Mouse (Mus musculus) midbrain, embryonic 12.5 days (tissue): Measurements from ENCODE around the gene Fpr1. TPM values are rescaled to one million over a fixed set of nuclear protein-coding genes. Genes with fewer than 3 reads are reported as not detected.
"Not testable (repeated sequence)": the region's sequence is repeated elsewhere in the genome, so short reads cannot be mapped to it uniquely, and the experiment has no call there.

Experiments used
- ATAC-seq: fragments of 200-750 bp; cut with Nextera tagmentation; 2 replicates; pipeline ENCODE4 v1.8.0; 2017; ENCODE audit warnings: low read depth, moderate TSS enrichment, moderate library complexity; ENCODE audit not compliant: low FRiP score
- H3K27ac ChIP-seq: fragments of 300-500 bp; sonication (generic); replicated peaks from 2 replicates; pipeline ENCODE4 v1.5.1; 2016; ENCODE audit warnings: mild to moderate bottlenecking
- H3K27me3 ChIP-seq: fragments of 300-500 bp; sonication (generic); 2 replicates; pipeline ENCODE4 v1.6.1; 2016; ENCODE audit warnings: mild to moderate bottlenecking
- H3K36me3 ChIP-seq: fragments of 300-500 bp; sonication (generic); 2 replicates; pipeline ENCODE4 v1.6.1; 2016
- H3K4me1 ChIP-seq: fragments of 300-500 bp; sonication (generic); 2 replicates; pipeline ENCODE4 v1.6.1; 2016
- H3K4me2 ChIP-seq: fragments of 300-500 bp; sonication (generic); replicated peaks from 2 replicates; pipeline ENCODE4 v1.6.1; 2016; ENCODE audit warnings: mild to moderate bottlenecking, moderate library complexity
- H3K4me3 ChIP-seq: fragments of 300-500 bp; sonication (generic); 2 replicates; pipeline ENCODE4 v1.5.1; 2016; ENCODE audit warnings: mild to moderate bottlenecking
- H3K9ac ChIP-seq: fragments of 300-500 bp; sonication (generic); replicated peaks from 2 replicates; pipeline ENCODE4 v1.6.1; 2016; ENCODE audit warnings: mild to moderate bottlenecking, moderate library complexity
- H3K9me3 ChIP-seq: fragments of 300-500 bp; sonication (generic); 2 replicates; pipeline ENCODE4 v1.6.1; 2016; ENCODE audit warnings: mild to moderate bottlenecking
- WGBS: fragments of 180-500 bp; shearing (Covaris S2); methylation state at CpG from one replicate; pipeline ENCODE4 v1.1.7; 2016; 5-methylcytosine and 5-hydroxymethylcytosine counted together
- polyA plus RNA-seq: library from polyadenylated mRNA; unstranded; fragments of >200 nt; fragmentation: Nextera tagmentation; extraction: Ambion mirVana; gene quantifications from 2 replicates; pipeline ENCODE4 v1.2.1, GENCODE M21; 2016

Fpr1 gene
- polyA plus RNA-seq, 1 experiment from 2014 or later, result not detected

DNA sequence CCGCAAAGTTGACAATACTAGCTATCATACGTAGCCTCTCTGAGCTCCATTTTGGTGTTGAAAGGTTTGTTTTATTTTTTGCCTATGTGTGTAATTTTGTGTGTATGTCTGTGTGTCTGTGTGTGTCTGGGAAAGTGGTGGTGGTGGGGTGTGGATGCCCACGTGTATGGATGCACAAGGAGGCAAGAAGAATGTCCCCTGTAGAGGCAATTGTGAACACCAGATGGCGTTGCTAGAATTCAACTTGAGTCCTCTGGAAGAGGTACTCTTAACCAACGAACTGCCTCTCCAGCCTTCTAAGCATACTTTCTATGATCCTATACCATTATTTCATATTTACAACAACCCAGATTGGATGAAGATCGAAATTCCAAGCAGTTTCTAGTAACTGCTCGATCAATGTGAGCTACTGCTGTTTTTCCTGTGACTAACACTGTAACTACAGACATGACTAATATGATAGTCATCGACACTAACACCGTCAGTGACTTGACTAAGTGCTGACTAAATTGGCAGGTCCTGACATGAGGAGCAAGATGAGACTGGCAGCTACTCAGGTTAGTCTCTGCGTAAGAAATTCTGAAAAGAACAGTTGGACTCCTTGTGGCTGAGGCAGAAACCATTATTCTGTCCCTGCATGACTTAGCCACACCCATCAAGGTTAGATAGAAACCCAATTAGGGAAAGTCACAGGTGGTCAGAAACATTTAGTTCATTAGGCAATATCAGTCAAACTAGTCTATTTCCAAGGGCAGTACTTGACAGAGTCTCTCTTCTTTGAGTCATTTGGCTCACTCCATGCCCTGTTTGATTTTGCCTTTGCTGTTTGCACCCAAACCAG lies 38.3 kb downstream of the Fpr1 start:
- H3K9me3 ChIP-seq, result no peaks in the 10 kb centered on the region
- no peak overlapping the region for H3K9ac ChIP-seq
- H3K4me1 ChIP-seq, result no peaks in the 10 kb centered on the region; the same call in 1 of the 2 replicates
- H3K27me3 ChIP-seq, result peaks cover 15% of the 10 kb centered on the region
- no peak for ATAC-seq
- H3K36me3 ChIP-seq, result peaks cover 13% of the 10 kb centered on the region
- H3K4me3 ChIP-seq, result no peak overlapping the region
- H3K27ac ChIP-seq, result no peak overlapping the region
- no peak overlapping the region for H3K4me2 ChIP-seq
- WGBS, result 76% methylated on average over 10 of the region's 10 CpGs

DNA sequence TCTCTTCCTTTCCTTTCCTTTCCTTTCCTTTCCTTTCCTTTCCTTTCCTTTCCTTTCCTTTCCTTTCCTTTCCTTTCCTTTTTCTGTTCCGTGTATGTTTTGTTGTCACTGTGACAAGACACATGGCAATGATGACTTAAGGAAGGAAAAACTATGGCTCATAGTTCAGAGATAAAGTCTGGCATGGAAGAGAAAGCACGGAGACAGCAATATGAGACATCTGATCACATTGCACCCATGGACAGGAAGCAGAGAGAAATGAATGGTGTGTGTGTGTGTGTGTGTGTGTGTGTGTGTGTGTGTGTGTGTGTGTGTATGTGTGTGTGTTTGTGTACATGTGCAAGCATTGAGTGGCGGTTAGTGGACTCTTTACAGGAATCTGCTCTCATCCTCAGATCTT lies 39.1 kb downstream of the Fpr1 start:
- H3K4me1 ChIP-seq, H3K4me3 ChIP-seq, H3K27me3 ChIP-seq, ATAC-seq, H3K4me2 ChIP-seq, H3K9ac ChIP-seq, H3K27ac ChIP-seq, H3K9me3 ChIP-seq: not testable (repeated sequence)
- peaks cover 21% of the 10 kb centered on the region for H3K36me3 ChIP-seq
- 85% methylated on average over 3 of the region's 3 CpGs for WGBS

DNA sequence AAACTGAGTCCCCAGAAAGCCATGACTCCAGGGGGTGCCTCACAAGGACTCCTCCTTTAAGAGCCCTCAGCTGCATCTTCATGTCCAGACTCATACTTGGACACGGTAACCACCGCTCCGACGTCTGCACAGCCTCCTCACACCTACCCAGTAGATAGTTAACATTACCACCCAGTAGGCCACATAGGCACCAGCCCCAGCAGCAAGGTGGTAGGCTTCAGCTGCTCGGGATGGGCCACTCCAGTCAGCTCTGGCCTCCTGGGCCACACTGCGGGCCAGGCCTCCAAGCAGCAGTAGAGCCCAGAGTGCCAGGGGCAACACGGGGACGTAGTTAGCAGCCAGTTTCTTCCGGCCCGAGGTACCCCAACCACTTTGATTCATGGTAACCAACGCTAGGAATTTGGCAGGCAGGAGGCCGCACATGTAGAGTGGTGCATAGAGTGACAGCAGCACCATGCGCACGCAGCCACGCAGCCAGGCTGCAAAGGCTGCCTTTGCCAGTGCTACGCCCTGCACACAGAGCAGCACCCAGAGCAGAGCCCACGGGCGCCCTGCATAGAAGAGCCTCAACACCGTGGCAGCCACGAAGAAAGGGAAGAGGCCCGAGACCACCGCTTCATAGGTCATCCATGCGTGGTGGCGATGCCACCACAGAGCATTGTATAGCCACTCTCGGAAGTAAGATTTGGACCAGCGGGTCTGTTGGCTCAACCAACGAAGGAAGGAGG lies 40.0 kb downstream of the Fpr1 start:
- WGBS, result 79% methylated on average over 27 of the region's 27 CpGs
- Histone ChIP-seq H3K27me3 (peaks cover 4% of the 10 kb centered on the region; the same call in 1 of the 2 replicates), H3K9ac (no peak overlapping the region), H3K9me3 (no peaks in the 10 kb centered on the region), H3K36me3 (peaks cover 25% of the 10 kb centered on the region), H3K4me2 (no peak overlapping the region), H3K4me3 (no peak overlapping the region), H3K4me1 (peaks cover 7% of the 10 kb centered on the region), H3K27ac (no peak overlapping the region)
- ATAC-seq, result peak; percentile 47

DNA sequence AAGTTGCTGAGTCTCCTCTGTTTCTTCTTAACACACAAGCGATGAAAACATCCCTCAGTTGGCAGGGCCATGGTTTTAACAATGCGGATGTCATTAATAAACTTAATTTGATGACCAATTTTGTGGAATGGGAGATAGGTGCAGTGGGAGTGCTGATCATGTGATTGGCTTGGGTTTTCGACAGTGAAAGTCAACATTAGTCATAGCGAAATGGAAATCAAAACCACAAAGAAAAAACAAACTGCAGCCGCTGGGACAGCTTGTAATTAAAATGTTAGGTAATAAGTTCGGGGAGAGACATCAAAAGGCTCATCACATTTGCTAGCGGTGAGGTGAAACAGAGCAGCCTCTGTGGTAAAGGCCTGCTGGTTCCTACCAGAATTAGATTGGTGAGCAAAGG lies 42.9 kb downstream of the Fpr1 start:
- no peak overlapping the region for H3K4me3 ChIP-seq
- no peaks in the 10 kb centered on the region for H3K27me3 ChIP-seq
- H3K36me3 ChIP-seq, result peaks cover 33% of the 10 kb centered on the region
- no peaks in the 10 kb centered on the region for H3K9me3 ChIP-seq
- ATAC-seq, result no peak
- no peak overlapping the region for H3K27ac ChIP-seq
- H3K4me1 ChIP-seq, result peaks cover 29% of the 10 kb centered on the region
- no peak overlapping the region for H3K9ac ChIP-seq
- no peak overlapping the region for H3K4me2 ChIP-seq
- WGBS, result 93% methylated on average over 7 of the region's 7 CpGs

DNA sequence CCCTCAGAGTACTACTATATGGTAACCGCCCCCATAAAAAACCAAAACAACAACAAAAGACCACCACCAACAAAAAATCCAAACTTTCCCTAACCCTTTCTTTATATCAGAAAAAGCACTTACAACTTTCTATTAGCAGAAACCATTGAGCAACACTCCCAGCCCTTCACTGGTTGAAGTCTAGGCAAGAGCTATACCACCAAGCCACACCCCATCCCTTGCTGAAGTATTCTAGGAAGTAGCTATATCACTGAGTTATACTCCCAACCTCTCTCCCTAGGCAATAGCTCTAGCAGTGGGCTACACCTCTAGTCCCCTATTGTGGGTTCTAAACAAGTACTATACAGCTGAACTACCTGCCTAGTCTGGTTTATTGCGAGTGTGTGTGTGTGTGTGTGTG lies 44.5 kb downstream of the Fpr1 start:
- no peak overlapping the region for H3K27ac ChIP-seq
- no peaks in the 10 kb centered on the region for H3K9me3 ChIP-seq
- H3K9ac ChIP-seq, result no peak overlapping the region
- H3K4me3 ChIP-seq, result no peak overlapping the region
- H3K4me2 ChIP-seq, result no peak overlapping the region
- H3K4me1 ChIP-seq, result peaks cover 42% of the 10 kb centered on the region
- WGBS, result 94% methylated on average over 2 of the region's 2 CpGs
- no peak for ATAC-seq
- peaks cover 34% of the 10 kb centered on the region for H3K36me3 ChIP-seq
- H3K27me3 ChIP-seq, result no peaks in the 10 kb centered on the region

DNA sequence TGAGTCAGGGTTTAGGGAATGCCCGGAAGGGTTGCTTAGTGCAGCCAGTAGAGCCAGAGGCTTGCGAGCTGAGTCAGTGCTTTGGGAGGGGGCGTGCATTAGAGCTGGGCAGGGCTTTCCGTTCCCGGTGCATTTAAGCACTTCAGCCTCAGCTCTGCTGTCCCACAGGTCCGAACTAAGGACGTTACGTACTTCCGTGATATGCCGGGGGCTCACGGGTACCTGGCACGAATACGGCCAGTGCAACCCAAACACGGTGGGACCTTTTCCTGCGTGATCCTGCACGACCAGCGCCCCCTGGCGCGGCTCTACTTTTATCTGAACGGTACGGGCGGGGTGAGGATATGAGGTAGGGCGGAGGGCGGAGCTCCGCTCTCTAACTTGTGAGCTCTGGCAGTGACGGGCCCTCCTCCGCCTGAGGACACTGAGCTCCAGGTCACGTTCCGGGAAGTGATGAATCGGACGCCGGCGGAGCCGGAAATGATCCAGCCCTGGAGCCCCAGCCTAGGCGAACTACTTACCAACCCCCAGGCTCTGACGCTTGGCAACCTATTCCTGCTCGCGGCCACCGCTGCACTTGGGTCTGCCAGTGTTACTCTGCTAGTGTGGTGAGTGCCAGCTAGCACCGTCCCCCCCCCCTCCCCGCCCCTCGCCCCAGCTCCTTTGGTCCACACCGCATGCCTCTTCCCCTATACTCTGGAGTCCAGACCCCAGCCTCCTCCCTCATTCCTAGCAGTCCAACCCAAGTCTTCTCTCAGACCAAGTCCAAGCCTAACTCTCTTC lies 45.6 kb downstream of the Fpr1 start:
- under 1% methylated on average over 41 of the region's 43 CpGs for WGBS

DNA sequence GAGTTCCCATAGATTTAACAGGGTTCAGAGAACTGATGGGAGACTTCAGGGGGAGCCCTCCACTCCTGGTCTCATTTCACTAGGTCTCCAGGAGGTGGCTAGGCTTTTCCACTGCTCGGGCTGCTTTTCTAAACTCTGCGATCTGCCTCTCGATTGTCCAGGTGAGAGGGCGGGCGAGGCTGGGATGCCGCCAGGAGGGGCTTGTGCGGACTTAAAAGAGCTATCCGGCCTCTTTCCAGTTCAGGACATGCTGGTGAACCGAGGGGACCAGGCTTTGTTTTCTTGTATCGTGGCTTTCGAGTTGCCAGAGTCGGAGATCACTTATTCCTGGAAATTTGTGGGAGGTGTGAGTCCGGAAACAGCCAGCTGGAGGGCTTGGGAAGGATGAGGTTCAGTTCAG lies 46.3 kb downstream of the Fpr1 start:
- Histone ChIP-seq H3K36me3 (peaks cover 47% of the 10 kb centered on the region), H3K4me3 (peak overlapping the region; percentile 51), H3K9ac (peak overlapping the region; percentile 44; the same call in 1 of the 2 replicates), H3K27ac (peak overlapping the region; percentile 83), H3K4me2 (peak overlapping the region; percentile 66), H3K4me1 (peaks cover 54% of the 10 kb centered on the region), H3K27me3 (no peaks in the 10 kb centered on the region), H3K9me3 (no peaks in the 10 kb centered on the region)
- no peak for ATAC-seq
- 7% methylated on average over 13 of the region's 13 CpGs for WGBS

More for the DNA sequence above, 45.6 kb downstream of the Fpr1 start:
- no peaks in the 10 kb centered on the region for H3K9me3 ChIP-seq
- no peaks in the 10 kb centered on the region for H3K27me3 ChIP-seq
- H3K27ac ChIP-seq, result peak overlapping the region; percentile 83
- H3K4me3 ChIP-seq, result peak overlapping the region; percentile 51
- H3K4me2 ChIP-seq, result peak overlapping the region; percentile 66
- peaks cover 50% of the 10 kb centered on the region for H3K4me1 ChIP-seq
- peaks cover 43% of the 10 kb centered on the region for H3K36me3 ChIP-seq
- ATAC-seq, result peak; percentile 97
- peak overlapping the region; percentile 62 for H3K9ac ChIP-seq

DNA sequence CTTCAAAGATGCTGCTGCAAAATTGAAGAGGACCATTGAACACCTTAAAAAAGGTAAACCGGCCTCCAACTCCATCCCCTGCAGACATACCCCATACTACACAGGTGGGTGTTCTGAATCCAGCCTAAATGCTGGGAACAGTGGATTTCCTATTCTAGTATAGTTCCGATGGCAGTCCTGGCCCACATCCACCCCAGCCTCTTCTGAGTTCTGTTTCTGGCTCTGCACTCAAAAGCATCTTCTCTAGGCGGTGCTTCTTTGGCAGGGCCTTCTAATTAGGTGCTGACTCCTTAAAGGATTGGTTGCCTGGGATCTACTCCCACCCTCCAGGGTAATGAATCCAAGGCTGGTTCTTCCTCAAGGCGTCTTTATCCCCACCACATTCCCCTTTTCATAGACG lies 47.6 kb downstream of the Fpr1 start:
- H3K36me3 ChIP-seq, result peaks cover 53% of the 10 kb centered on the region
- 80% methylated on average over 5 of the region's 5 CpGs for WGBS
- H3K4me3 ChIP-seq, result no peak overlapping the region
- no peaks in the 10 kb centered on the region for H3K27me3 ChIP-seq
- no peak overlapping the region for H3K9ac ChIP-seq
- no peaks in the 10 kb centered on the region for H3K9me3 ChIP-seq
- H3K4me1 ChIP-seq, result peaks cover 65% of the 10 kb centered on the region
- no peak overlapping the region for H3K4me2 ChIP-seq
- no peak for ATAC-seq
- 0 out of 2 replicates have a peak overlapping the region, but pooled peaks have one; percentile 11 for H3K27ac ChIP-seq

DNA sequence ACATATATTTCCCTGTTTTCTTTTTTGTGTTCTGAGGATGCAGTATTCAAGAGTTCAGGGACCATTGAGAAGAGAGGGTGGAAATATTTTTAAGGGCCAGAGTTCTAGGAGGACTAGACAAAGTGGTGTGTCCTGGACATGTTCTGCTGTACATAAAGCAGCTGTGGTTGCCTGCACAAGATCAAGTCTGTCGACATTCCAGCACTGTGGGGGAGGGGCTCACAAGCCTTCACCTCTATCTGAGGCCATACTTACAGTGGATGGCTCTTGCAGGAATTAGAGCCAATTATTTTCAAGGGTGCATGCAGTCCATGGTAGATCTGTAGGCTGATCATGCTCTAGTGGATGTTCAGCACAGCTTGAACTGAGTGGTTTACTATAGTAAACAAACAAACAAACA lies 48.8 kb downstream of the Fpr1 start:
- Histone ChIP-seq H3K27me3 (no peaks in the 10 kb centered on the region), H3K4me1 (peaks cover 77% of the 10 kb centered on the region), H3K27ac (no peak overlapping the region), H3K9me3 (no peaks in the 10 kb centered on the region), H3K4me3 (no peak overlapping the region), H3K9ac (no peak overlapping the region), H3K36me3 (peaks cover 48% of the 10 kb centered on the region), H3K4me2 (no peak overlapping the region)
- ATAC-seq, result no peak
- WGBS, result 25% methylated on average over 1 of the region's 1 CpGs

DNA sequence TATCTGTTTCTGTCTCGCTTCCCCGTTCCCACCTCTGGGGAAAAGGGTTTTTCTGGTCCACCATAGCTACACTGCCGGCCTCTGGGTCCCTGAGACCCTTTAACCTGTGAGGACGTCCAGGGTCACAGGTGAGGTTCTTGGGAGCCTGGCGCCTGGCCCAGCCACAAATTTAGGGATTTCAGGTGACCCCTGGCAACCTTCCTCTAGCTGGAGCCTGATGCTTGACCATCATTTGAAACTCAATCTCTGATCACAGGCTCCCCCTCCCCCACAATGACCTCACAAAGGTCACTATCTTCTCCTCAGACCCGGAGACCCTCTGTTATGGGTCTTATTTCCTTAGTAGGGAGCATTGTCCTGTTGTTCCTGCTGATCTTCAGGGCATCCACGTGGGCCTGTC lies 53.0 kb downstream of the Fpr1 start:
- no peaks in the 10 kb centered on the region for H3K27me3 ChIP-seq
- H3K9me3 ChIP-seq, result no peaks in the 10 kb centered on the region
- H3K27ac ChIP-seq, result no peak overlapping the region
- 0 out of 2 replicates have a peak overlapping the region, but pooled peaks have one; percentile 8 for H3K9ac ChIP-seq
- H3K4me3 ChIP-seq, result peak overlapping the region; percentile 86; the same call in 1 of the 2 replicates
- H3K36me3 ChIP-seq, result peaks cover 33% of the 10 kb centered on the region
- peaks cover 58% of the 10 kb centered on the region for H3K4me1 ChIP-seq
- WGBS, result 75% methylated on average over 7 of the region's 7 CpGs
- ATAC-seq, result no peak
- H3K4me2 ChIP-seq, result peak overlapping the region; percentile 87

DNA sequence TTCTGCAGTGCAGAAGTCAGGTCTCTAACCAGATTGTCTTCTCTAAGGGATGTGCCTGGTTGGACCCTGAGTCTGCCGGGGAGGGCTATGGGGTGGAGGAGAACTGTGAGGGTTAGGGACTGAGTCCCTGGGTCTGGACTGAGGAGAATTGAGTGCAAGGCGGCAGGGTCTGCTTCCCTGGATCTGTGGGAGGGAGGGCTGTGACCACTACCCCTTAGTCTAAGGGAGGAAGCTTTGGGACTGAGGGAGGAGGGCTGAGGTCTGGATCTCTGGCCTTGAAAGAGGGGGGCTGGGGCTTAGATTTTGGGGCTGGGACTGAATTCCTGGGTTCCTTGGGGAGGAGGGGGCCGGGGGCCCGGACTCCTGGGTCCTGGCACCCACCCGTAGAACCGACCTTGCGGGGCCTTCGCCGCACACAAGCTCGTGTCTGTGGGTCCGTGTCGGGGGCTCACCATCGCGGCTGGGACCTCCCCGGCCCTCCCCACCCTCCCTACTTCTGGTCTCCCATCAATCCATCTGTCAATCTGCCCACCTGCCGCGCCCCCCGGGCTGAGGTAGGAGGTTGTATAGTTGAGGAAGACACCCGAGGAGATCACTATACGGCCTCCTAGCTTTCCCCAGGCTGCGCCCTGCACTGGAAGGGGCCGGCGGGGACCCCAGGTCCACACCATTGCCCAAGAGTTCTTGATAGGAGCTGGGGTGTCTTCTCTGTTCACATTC lies 53.8 kb downstream of the Fpr1 start:
- Histone ChIP-seq H3K9ac (peak overlapping the region; percentile 92), H3K36me3 (peaks cover 32% of the 10 kb centered on the region), H3K4me3 (peak overlapping the region; percentile 86), H3K27me3 (no peaks in the 10 kb centered on the region), H3K27ac (peak overlapping the region; percentile 100), H3K9me3 (no peaks in the 10 kb centered on the region), H3K4me1 (peaks cover 53% of the 10 kb centered on the region), H3K4me2 (peak overlapping the region; percentile 87)
- no peak for ATAC-seq
- 61% methylated on average over 12 of the region's 23 CpGs for whole genome bisulfite sequencing
